Mouse (Mus musculus): ENCODE measurements around the gene Lrch1. TPM values are rescaled to one million over a fixed set of nuclear protein-coding genes. Genes with fewer than 3 reads are reported as not detected.

Gene Lrch1
- polyA plus RNA-seq, 1 experiment, result 11.5 TPM

GRCm38 (mm10) chr14:74924031-74924430, 23.6 kb downstream of the Lrch1 start:
- H3K27ac ChIP-seq (ENCODE audit: insufficient read depth, low read length), result no peak overlapping the region
- 85% methylated on average over 2 of the region's 2 CpGs for WGBS
- DNase-seq (ENCODE audit: low read depth in 1 of 2, low spot score in 2 of 2), result no peak
- H3K27me3 ChIP-seq (ENCODE audit: control insufficient read depth, insufficient read depth, low read length), result no peaks in the 10 kb centered on the region
- H3K4me1 ChIP-seq (ENCODE audit: control insufficient read depth, insufficient read depth, insufficient read length), result peaks cover 26% of the 10 kb centered on the region
- H3K4me3 ChIP-seq (ENCODE audit: extremely low read depth, insufficient read depth, insufficient read length), result no peak overlapping the region
- H3K36me3 ChIP-seq (ENCODE audit: control insufficient read depth, insufficient read depth, low read length), result peaks cover 2% of the 10 kb centered on the region; the same call in 1 of the 2 replicates
- TF ChIP-seq POLR2A (IDR thresholded peaks at IDR 0.05; ENCODE audit: low read depth, low read length), result no peak
- no peak for TF ChIP-seq CTCF (IDR thresholded peaks at IDR 0.05; ENCODE audit: extremely low read depth, insufficient read depth, insufficient read length, insufficient replicate concordance)

DNA sequence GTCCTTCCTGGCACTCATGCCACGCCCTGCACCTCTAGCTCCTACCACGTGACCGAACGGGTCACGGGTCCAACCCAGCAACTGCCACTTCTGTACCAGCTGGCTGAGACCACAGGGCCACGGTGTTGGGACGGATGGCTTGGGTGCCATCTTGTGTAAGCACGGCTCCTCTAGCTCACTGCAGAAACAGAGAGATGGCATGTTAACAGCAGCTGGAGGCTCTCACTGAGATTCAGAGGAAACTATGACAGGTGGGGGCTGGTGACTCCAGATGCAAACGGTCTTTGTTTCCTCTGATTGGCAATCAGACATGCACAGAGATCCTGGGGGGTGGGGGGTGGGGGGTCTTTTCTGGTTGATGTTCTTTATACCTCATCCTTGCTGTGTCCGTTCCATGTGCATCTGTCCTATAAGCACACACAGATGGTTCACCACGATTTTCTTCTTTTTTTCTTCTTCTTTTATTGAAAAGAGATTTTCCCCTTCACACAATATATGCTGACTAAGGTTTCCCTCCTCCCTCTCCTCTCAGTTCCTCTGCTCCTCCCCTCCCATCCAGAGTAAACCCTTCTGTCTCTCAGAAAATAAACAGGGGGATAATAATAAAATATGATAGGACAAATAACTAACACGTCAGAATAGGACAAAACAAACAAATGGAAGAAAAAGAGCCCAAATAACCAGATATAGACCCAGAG, 25.5 kb downstream of the Lrch1 start:
- H3K27ac ChIP-seq (ENCODE audit: insufficient read depth, low read length), result no peak overlapping the region
- DNase-seq (ENCODE audit: low read depth in 1 of 2, low spot score in 2 of 2), result peak in 1 of 2 experiments; percentile 84

GRCm38 (mm10) chr14:74921471-74921870, 26.2 kb downstream of the Lrch1 start:
- peaks cover 33% of the 10 kb centered on the region for H3K4me1 ChIP-seq (ENCODE audit: control insufficient read depth, insufficient read depth, insufficient read length)
- TF ChIP-seq CTCF (IDR thresholded peaks at IDR 0.05; ENCODE audit: extremely low read depth, insufficient read depth, insufficient read length, insufficient replicate concordance) (no peak), POLR2A (IDR thresholded peaks at IDR 0.05; ENCODE audit: low read depth, low read length) (no peak)
- DNase-seq (ENCODE audit: low read depth in 1 of 2, low spot score in 2 of 2), result no peak
- peak overlapping the region; percentile 70 for H3K27ac ChIP-seq (ENCODE audit: insufficient read depth, low read length)
- 58% methylated on average over 9 of the region's 9 CpGs for WGBS
- H3K4me3 ChIP-seq (ENCODE audit: extremely low read depth, insufficient read depth, insufficient read length), result no peak overlapping the region
- H3K27me3 ChIP-seq (ENCODE audit: control insufficient read depth, insufficient read depth, low read length), result no peaks in the 10 kb centered on the region
- H3K36me3 ChIP-seq (ENCODE audit: control insufficient read depth, insufficient read depth, low read length), result peaks cover 2% of the 10 kb centered on the region; the same call in 1 of the 2 replicates

More for the DNA sequence above, 25.5 kb downstream of the Lrch1 start:
- TF ChIP-seq CTCF (IDR thresholded peaks at IDR 0.05; ENCODE audit: extremely low read depth, insufficient read depth, insufficient read length, insufficient replicate concordance) (peak; percentile 17; the same call in 1 of the 2 replicates), POLR2A (IDR thresholded peaks at IDR 0.05; ENCODE audit: low read depth, low read length) (no peak)
- Histone ChIP-seq H3K27me3 (ENCODE audit: control insufficient read depth, insufficient read depth, low read length) (no peaks in the 10 kb centered on the region), H3K4me1 (ENCODE audit: control insufficient read depth, insufficient read depth, insufficient read length) (peaks cover 31% of the 10 kb centered on the region), H3K4me3 (ENCODE audit: extremely low read depth, insufficient read depth, insufficient read length) (no peak overlapping the region), H3K36me3 (ENCODE audit: control insufficient read depth, insufficient read depth, low read length) (peaks cover 2% of the 10 kb centered on the region; the same call in 1 of the 2 replicates)
- 15% methylated on average over 12 of the region's 12 CpGs for WGBS

GRCm38 (mm10) chr14:74919132-74919531, 28.5 kb downstream of the Lrch1 start:
- no peak overlapping the region for H3K4me3 ChIP-seq (ENCODE audit: extremely low read depth, insufficient read depth, insufficient read length)
- DNase-seq (ENCODE audit: low read depth in 1 of 2, low spot score in 2 of 2), result peak in 1 of 2 experiments; percentile 48
- H3K27ac ChIP-seq (ENCODE audit: insufficient read depth, low read length), result peak overlapping the region; percentile 60
- TF ChIP-seq CTCF (IDR thresholded peaks at IDR 0.05; ENCODE audit: extremely low read depth, insufficient read depth, insufficient read length, insufficient replicate concordance), result no peak
- no peak for TF ChIP-seq POLR2A (IDR thresholded peaks at IDR 0.05; ENCODE audit: low read depth, low read length)
- peaks cover 44% of the 10 kb centered on the region for H3K4me1 ChIP-seq (ENCODE audit: control insufficient read depth, insufficient read depth, insufficient read length)
- WGBS, result 30% methylated on average over 7 of the region's 7 CpGs
- no peaks in the 10 kb centered on the region; the same call in 1 of the 2 replicates for H3K36me3 ChIP-seq (ENCODE audit: control insufficient read depth, insufficient read depth, low read length)
- no peaks in the 10 kb centered on the region for H3K27me3 ChIP-seq (ENCODE audit: control insufficient read depth, insufficient read depth, low read length)

GRCm38 (mm10) chr14:74918521-74919103, 29.1 kb downstream of the Lrch1 start:
- WGBS, result 37% methylated on average over 5 of the region's 5 CpGs
- peak; percentile 40 to 49 for DNase-seq (ENCODE audit: low read depth in 1 of 2, low spot score in 2 of 2)

GRCm38 (mm10) chr14:74917504-74918124, 30.1 kb downstream of the Lrch1 start:
- Histone ChIP-seq H3K4me3 (ENCODE audit: extremely low read depth, insufficient read depth, insufficient read length) (no peak overlapping the region), H3K36me3 (ENCODE audit: control insufficient read depth, insufficient read depth, low read length) (no peaks in the 10 kb centered on the region; the same call in 1 of the 2 replicates), H3K4me1 (ENCODE audit: control insufficient read depth, insufficient read depth, insufficient read length) (peaks cover 50% of the 10 kb centered on the region), H3K27ac (ENCODE audit: insufficient read depth, low read length) (peak overlapping the region; percentile 19; the same call in 1 of the 2 replicates), H3K27me3 (ENCODE audit: control insufficient read depth, insufficient read depth, low read length) (no peaks in the 10 kb centered on the region)
- DNase-seq (ENCODE audit: low read depth in 1 of 2, low spot score in 2 of 2), result no peak
- TF ChIP-seq CTCF (IDR thresholded peaks at IDR 0.05; ENCODE audit: extremely low read depth, insufficient read depth, insufficient read length, insufficient replicate concordance) (no peak), POLR2A (IDR thresholded peaks at IDR 0.05; ENCODE audit: low read depth, low read length) (no peak)
- 63% methylated on average over 5 of the region's 5 CpGs for WGBS

More at GRCm38 (mm10) chr14:74918521-74919103, 29.1 kb downstream of the Lrch1 start:
- Histone ChIP-seq H3K36me3 (ENCODE audit: control insufficient read depth, insufficient read depth, low read length) (no peaks in the 10 kb centered on the region; the same call in 1 of the 2 replicates), H3K4me3 (ENCODE audit: extremely low read depth, insufficient read depth, insufficient read length) (no peak overlapping the region; the same call in 1 of the 2 replicates), H3K27me3 (ENCODE audit: control insufficient read depth, insufficient read depth, low read length) (no peaks in the 10 kb centered on the region), H3K27ac (ENCODE audit: insufficient read depth, low read length) (peak overlapping the region; percentile 60), H3K4me1 (ENCODE audit: control insufficient read depth, insufficient read depth, insufficient read length) (peaks cover 48% of the 10 kb centered on the region)
- TF ChIP-seq CTCF (IDR thresholded peaks at IDR 0.05; ENCODE audit: extremely low read depth, insufficient read depth, insufficient read length, insufficient replicate concordance) (no peak), POLR2A (IDR thresholded peaks at IDR 0.05; ENCODE audit: low read depth, low read length) (no peak)
